Mouse (Mus musculus): Measurements from ENCODE around the gene Gusb. TPM values are rescaled to one million over a fixed set of nuclear protein-coding genes. Genes with fewer than 3 reads are reported as not detected.
"Not testable (repeated sequence)": the region's sequence is repeated elsewhere in the genome, so short reads cannot be mapped to it uniquely, and the experiment has no call there.

Gene Gusb
- polyA plus RNA-seq, 1 experiment from 2014 or later = 45.6 TPM

DNA sequence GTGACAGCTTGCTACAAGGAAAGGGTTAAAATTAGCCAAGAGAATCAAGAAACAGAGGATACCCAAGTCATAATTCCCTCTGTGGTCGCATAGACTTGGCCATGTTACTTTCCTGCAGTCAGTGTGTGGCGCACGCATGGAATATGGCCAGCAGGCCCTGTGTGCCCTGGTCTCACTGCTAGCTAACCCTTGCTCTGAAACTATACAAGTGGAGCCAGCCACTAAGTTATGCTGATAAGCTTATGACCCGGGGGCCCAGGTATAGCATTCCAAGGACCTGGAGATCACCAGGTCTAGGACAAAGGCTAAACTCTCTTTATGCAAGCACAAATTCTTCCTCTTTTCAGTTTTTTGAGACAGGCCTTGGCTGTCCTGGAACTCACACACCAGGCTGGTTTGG lies 37.9 kb upstream of the Gusb start:
- no peak for ATAC-seq (ENCODE audit: insufficient number of reproducible peaks, low FRiP score, low TSS enrichment, low read depth)
- no peaks in the 10 kb centered on the region for H3K4me1 ChIP-seq

DNA sequence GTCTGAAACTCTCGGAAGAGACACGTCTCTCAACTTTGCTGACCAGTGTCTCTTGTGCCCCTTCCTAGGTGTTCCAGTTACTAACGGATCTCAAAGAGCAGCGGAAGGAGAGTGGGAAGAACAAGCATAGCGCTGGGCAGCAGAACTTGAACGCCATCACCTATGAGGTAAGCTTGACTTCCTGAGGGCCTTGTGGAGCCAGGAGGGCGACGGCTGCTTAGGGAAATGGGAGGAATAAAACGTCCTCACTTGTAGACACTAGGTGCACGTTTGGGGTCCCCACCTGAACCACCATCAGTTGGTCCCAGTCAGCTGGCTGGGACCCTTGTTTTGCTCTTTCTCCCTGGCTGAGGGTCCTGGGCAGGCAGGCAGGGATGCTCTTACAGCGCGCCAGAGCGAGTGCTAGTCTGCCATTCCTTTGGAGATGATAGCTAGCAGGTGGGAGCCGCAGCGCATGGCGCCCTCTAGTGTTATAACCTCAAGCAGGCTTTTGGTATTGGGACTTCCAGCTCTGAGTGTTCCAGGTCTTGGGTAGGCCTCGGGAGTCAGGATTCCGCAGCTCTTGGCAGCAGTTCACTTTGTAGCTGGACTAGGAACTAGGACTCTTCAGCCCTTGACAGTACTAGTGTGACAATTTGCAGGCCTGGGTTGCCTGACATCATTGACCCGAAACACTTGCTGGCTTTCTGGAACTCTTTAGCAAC lies 35.1 kb upstream of the Gusb start:
- H3K36me3 ChIP-seq = peaks cover 51% of the 10 kb centered on the region
- no peak for ATAC-seq (ENCODE audit: insufficient number of reproducible peaks, low FRiP score, low TSS enrichment, low read depth)
- no peaks in the 10 kb centered on the region for H3K27me3 ChIP-seq
- no peak overlapping the region for H3K9ac ChIP-seq
- WGBS = 65% methylated on average over 19 of the region's 19 CpGs
- H3K4me1 ChIP-seq = no peaks in the 10 kb centered on the region
- no peak overlapping the region for H3K4me3 ChIP-seq
- no peak overlapping the region for H3K4me2 ChIP-seq
- no peaks in the 10 kb centered on the region for H3K9me3 ChIP-seq
- no peak overlapping the region for H3K27ac ChIP-seq

More for the DNA sequence above, 37.9 kb upstream of the Gusb start:
- Histone ChIP-seq H3K9me3 (no peaks in the 10 kb centered on the region), H3K4me3 (no peak overlapping the region), H3K9ac (no peak overlapping the region), H3K27me3 (no peaks in the 10 kb centered on the region), H3K4me2 (no peak overlapping the region), H3K36me3 (peaks cover 57% of the 10 kb centered on the region), H3K27ac (no peak overlapping the region)
- WGBS = 85% methylated on average over 4 of the region's 4 CpGs

- WGBS = 64% methylated on average over 2 of the region's 2 CpGs
- not testable (repeated sequence) for H3K27me3 ChIP-seq; H3K4me3 ChIP-seq; H3K4me2 ChIP-seq; H3K27ac ChIP-seq; H3K4me1 ChIP-seq; H3K9ac ChIP-seq; ATAC-seq (ENCODE audit: insufficient number of reproducible peaks, low FRiP score, low TSS enrichment, low read depth); H3K9me3 ChIP-seq
- H3K36me3 ChIP-seq = peaks cover 35% of the 10 kb centered on the region
Observed at GRCm38 (mm10) chr5:130036300-130036699, 33.5 kb upstream of the Gusb start.

GRCm38 (mm10) chr5:130033869-130034268 lies 31.0 kb upstream of the Gusb start:
- H3K4me1 ChIP-seq = peaks cover 9% of the 10 kb centered on the region; the same call in 1 of the 2 replicates
- H3K27ac ChIP-seq = no peak overlapping the region
- WGBS = 78% methylated on average over 2 of the region's 2 CpGs
- H3K4me2 ChIP-seq = no peak overlapping the region
- H3K4me3 ChIP-seq = no peak overlapping the region
- no peaks in the 10 kb centered on the region for H3K9me3 ChIP-seq
- no peaks in the 10 kb centered on the region for H3K27me3 ChIP-seq
- H3K36me3 ChIP-seq = peaks cover 17% of the 10 kb centered on the region
- ATAC-seq (ENCODE audit: insufficient number of reproducible peaks, low FRiP score, low TSS enrichment, low read depth) = no peak
- H3K9ac ChIP-seq = no peak overlapping the region

- Histone ChIP-seq H3K4me2 (no peak overlapping the region), H3K4me3 (no peak overlapping the region), H3K27ac (no peak overlapping the region), H3K4me1 (peaks cover 9% of the 10 kb centered on the region; the same call in 1 of the 2 replicates), H3K36me3 (peaks cover 4% of the 10 kb centered on the region), H3K9me3 (no peaks in the 10 kb centered on the region), H3K9ac (no peak overlapping the region), H3K27me3 (no peaks in the 10 kb centered on the region; the same call in 1 of the 2 replicates)
- 92% methylated on average over 19 of the region's 19 CpGs for WGBS
- no peak for ATAC-seq (ENCODE audit: insufficient number of reproducible peaks, low FRiP score, low TSS enrichment, low read depth)
Observed at GRCm38 (mm10) chr5:130031410-130032390, 28.9 kb upstream of the Gusb start.

GRCm38 (mm10) chr5:130029142-130029897 lies 26.5 kb upstream of the Gusb start, which contains the start of the genes Asl and Crcp:
TSS of gene Asl (minus strand) at chr5:130029247.
TSS of gene Crcp (plus strand) at chr5:130029290.
- peak within 1 kb of the TSS; percentile 62 for H3K4me2 ChIP-seq
- H3K9me3 ChIP-seq = no peaks in the 10 kb centered on the region
- H3K9ac ChIP-seq = peak within 1 kb of the TSS; percentile 47
- ATAC-seq (ENCODE audit: insufficient number of reproducible peaks, low FRiP score, low TSS enrichment, low read depth) = peak; percentile 82
- H3K4me3 ChIP-seq = peak within 1 kb of the TSS; percentile 74
- H3K36me3 ChIP-seq = no peaks in the 10 kb centered on the region
- H3K27ac ChIP-seq = peak within 1 kb of the TSS; percentile 95
- H3K27me3 ChIP-seq = no peaks in the 10 kb centered on the region; the same call in 1 of the 2 replicates
- WGBS = 1% methylated on average over 51 of the region's 51 CpGs
- H3K4me1 ChIP-seq = peaks cover 10% of the 10 kb centered on the region

GRCm38 (mm10) chr5:130027696-130028095 lies 24.8 kb upstream of the Gusb start:
- Histone ChIP-seq H3K9ac (no peak overlapping the region), H3K4me1 (peaks cover 12% of the 10 kb centered on the region), H3K27me3 (no peaks in the 10 kb centered on the region; the same call in 1 of the 2 replicates), H3K4me2 (no peak overlapping the region), H3K36me3 (no peaks in the 10 kb centered on the region), H3K27ac (no peak overlapping the region), H3K9me3 (no peaks in the 10 kb centered on the region), H3K4me3 (no peak overlapping the region)
- 85% methylated on average over 7 of the region's 7 CpGs for WGBS
- ATAC-seq (ENCODE audit: insufficient number of reproducible peaks, low FRiP score, low TSS enrichment, low read depth) = no peak

DNA sequence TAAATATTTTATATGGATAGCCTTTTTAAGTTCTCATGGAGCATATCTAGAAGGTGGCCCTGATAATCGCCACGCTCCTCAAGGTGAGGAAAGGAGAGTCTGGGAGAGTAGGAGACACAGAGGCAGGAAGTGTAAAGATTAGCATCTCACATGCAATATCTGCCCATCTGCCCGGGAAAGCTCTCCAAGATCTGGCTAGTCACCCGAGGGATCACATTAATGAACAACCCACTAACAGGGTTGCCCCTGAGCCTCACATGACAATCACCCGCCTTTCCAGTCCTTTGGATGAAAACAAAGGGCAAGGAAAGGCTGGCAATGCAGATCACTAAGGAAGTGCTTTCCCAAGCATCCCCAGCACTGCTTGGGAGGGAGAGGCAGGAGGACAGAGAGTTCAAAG lies 24.3 kb upstream of the Gusb start:
- H3K27ac ChIP-seq = no peak overlapping the region

DNA sequence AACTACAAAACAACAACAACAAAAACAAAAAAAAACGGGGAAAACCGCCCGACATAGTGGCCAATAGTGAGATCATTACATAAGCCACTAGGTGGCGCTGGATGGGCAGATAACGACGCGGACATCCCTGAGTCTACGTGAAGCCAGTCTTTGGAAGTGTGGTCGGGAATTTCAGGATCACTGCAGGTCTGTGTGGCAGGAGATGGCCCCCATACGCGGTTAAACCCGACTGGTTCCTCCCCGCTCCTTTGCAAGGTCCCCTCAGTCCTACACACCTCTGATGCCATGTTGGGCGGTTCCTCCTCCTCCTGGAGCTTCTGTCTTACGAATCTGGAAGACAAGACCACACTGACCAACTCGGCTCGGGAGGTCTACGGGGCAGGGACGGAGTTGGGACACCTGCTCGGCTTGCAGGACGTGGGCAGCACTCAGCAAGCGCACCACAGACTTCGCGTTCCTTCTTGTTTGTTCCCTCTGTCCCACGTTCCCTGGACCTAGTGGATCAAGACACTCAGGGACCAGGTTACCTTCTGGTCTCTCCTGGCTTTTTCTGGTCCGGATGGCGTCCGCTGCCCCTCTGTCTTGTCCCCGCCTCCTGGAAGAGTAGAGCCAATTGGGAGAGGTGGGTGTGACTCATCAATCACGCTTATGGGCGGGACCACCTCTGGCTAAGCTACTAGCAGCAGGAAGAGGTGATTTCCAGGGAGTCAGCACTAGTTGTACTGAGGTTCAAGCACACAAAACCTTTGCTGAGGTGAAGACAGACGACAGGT lies 21.1 kb upstream of the Gusb start:
- WGBS = under 1% methylated on average over 32 of the region's 32 CpGs
- peak overlapping the region; percentile 42 for H3K9ac ChIP-seq
- ATAC-seq (ENCODE audit: insufficient number of reproducible peaks, low FRiP score, low TSS enrichment, low read depth) = peak; percentile 81
- H3K27ac ChIP-seq = peak overlapping the region; percentile 79
- peak overlapping the region; percentile 88 for H3K4me2 ChIP-seq
- peaks cover 13% of the 10 kb centered on the region for H3K4me1 ChIP-seq
- peak overlapping the region; percentile 61 for H3K4me3 ChIP-seq
- H3K36me3 ChIP-seq = 0 out of 2 replicates have a peak, but pooled peaks cover under 1% of the 10 kb centered on the region
- H3K9me3 ChIP-seq = no peaks in the 10 kb centered on the region
- no peaks in the 10 kb centered on the region; the same call in 1 of the 2 replicates for H3K27me3 ChIP-seq

More for the DNA sequence above, 24.3 kb upstream of the Gusb start:
- 77% methylated on average over 5 of the region's 5 CpGs for WGBS
- Histone ChIP-seq H3K36me3 (no peaks in the 10 kb centered on the region), H3K9ac (no peak overlapping the region), H3K4me3 (no peak overlapping the region), H3K4me1 (peaks cover 12% of the 10 kb centered on the region), H3K27me3 (no peaks in the 10 kb centered on the region; the same call in 1 of the 2 replicates), H3K4me2 (no peak overlapping the region), H3K9me3 (no peaks in the 10 kb centered on the region)
- ATAC-seq (ENCODE audit: insufficient number of reproducible peaks, low FRiP score, low TSS enrichment, low read depth) = no peak

DNA sequence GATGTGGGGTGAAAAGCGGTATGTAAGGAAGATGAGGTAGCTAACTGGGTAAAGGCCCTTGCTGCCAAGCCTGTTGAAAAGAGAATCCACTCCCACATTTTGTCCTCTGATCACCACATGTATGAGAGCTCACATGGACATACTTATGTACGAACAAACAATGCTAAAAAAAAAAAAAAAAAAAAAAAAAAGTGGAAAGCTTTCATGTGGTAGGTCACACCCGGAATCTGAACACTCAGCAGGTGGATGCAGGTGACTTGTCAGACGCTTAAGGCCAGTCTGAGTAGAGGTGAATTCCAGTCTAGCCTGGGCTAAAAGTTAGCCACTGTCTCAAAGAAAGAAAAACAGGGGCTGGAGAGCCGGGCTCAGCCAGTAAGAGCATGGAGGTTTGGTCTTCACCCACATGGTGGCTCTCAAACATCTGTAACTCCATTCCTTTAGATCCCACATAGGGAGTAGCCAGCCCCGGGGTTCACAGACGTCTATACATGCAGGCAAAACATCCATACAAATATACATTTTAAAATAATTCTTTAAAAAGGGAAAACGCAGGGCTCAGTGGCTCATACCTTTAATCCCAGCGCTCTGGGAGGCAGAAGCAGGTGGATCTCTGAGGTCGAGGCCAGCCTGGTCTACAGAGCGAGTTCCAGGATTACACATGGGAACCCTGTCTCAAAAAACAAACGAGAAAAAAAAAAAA lies 20.4 kb upstream of the Gusb start:
- Histone ChIP-seq H3K4me2 (peak overlapping the region; percentile 88), H3K4me1 (peaks cover 13% of the 10 kb centered on the region), H3K9ac (no peak overlapping the region), H3K27me3 (no peaks in the 10 kb centered on the region; the same call in 1 of the 2 replicates), H3K27ac (no peak overlapping the region), H3K36me3 (peaks cover 4% of the 10 kb centered on the region), H3K9me3 (no peaks in the 10 kb centered on the region), H3K4me3 (peak overlapping the region; percentile 61)
- WGBS = 36% methylated on average over 12 of the region's 12 CpGs
- ATAC-seq (ENCODE audit: insufficient number of reproducible peaks, low FRiP score, low TSS enrichment, low read depth) = no peak
